ENCODE assay signal across 14 mouse cellular contexts in genomic region chr3:69469463-69470141, GRCm38 (mm10).
DNase-seq lines count a peak whose midpoint lies in the region; ATAC-seq and TF ChIP-seq lines count a peak whose summit lies in the region.
"Had no signal": no experiment of that assay in that cellular context is flagged by ENCODE, and none has a peak within 500 bp of the region (broad histone marks: within the 10 kb centered on the region; RNA-seq: fewer than 3 reads in every experiment).

No protein-coding gene starts in this region.

- peaks cover 43% of the 10 kb centered on the region for H3K4me1 ChIP-seq in heart, embryonic 13.5 days
- H3K4me1 ChIP-seq in G1E (ENCODE audit: insufficient read depth, low read depth, low read length): peaks cover 43% of the 10 kb centered on the region
- H3K4me1 ChIP-seq in embryonic facial prominence, embryonic 14.5 days (ENCODE audit: control insufficient read depth, insufficient read depth, low read length): peaks cover 31% of the 10 kb centered on the region
- peaks cover 11 to 16% of the 10 kb centered on the region in 2 experiments for H3K4me1 ChIP-seq in liver, embryonic 14.5 days (replicated peaks; ENCODE audit: control insufficient read depth in 2 of 2, insufficient read depth in 2 of 2, low read length in 1 of 2)
- H3K4me1 ChIP-seq in kidney, embryonic 16.5 days (ENCODE audit: insufficient read depth, low read length): no peaks in the 10 kb centered on the region
- H3K4me1 ChIP-seq: kidney, embryonic 15.5 days had no signal

- no peak for DNase-seq in heart, adult 9 months (ENCODE audit: low spot score in 2 of 2)
- DNase-seq in G1E (ENCODE audit: low spot score): peak; percentile 40
- peak; percentile 80 for DNase-seq in embryonic facial prominence, embryonic 14.5 days (ENCODE audit: low spot score)
- peak; percentile 58 to 64 (median 58) for DNase-seq in liver, embryonic 14.5 days (ENCODE audit: low read depth in 3 of 3, low spot score in 3 of 3)
- no peak for DNase-seq in cerebellum, adult 18-20 months
- DNase-seq in right cerebral cortex, postnatal 4 days: no peak
- DNase-seq: cerebellum, adult 11-12 months; lung, postnatal 10 days; thymus, adult 18-20 months had no signal

- no peak overlapping the region for H3K4me3 ChIP-seq in heart, embryonic 13.5 days
- H3K4me3 ChIP-seq in G1E (ENCODE audit: low read depth, low read length): no peak overlapping the region; the same call in 1 of the 2 replicates
- H3K4me3 ChIP-seq in embryonic facial prominence, embryonic 14.5 days (ENCODE audit: low read depth, low read length): no peak overlapping the region
- no peak overlapping the region for H3K4me3 ChIP-seq in liver, embryonic 14.5 days (ENCODE audit: insufficient read depth in 1 of 2, low read depth in 2 of 2, low read length in 2 of 2)
- H3K4me3 ChIP-seq in kidney, embryonic 16.5 days (ENCODE audit: low read length): no peak overlapping the region
- H3K4me3 ChIP-seq: erythroblast, embryonic 14.5 days; kidney, embryonic 15.5 days; neural tube, embryonic 12.5 days had no signal

- no peak for ATAC-seq in heart, embryonic 13.5 days (ENCODE audit: extremely low read depth, insufficient number of reproducible peaks, low FRiP score, low TSS enrichment)
- ATAC-seq in G1E (ENCODE audit: extremely low read depth, insufficient number of reproducible peaks, low FRiP score, poor library complexity, severe bottlenecking): peak; percentile 85
- ATAC-seq in embryonic facial prominence, embryonic 14.5 days (ENCODE audit: low read depth): 0 out of 2 replicates have a peak, but pooled peaks have one; percentile 22
- ATAC-seq in liver, embryonic 14.5 days (ENCODE audit: insufficient read depth): peak; percentile 96
- no peak for ATAC-seq in kidney, embryonic 16.5 days (ENCODE audit: low FRiP score, low TSS enrichment)

- TF ChIP-seq CTCF in G1E (IDR thresholded peaks at IDR 0.05; ENCODE audit: low read depth, low read length): no peak
- TF ChIP-seq CTCF in liver, embryonic 14.5 days (IDR thresholded peaks at IDR 0.05; ENCODE audit: low read depth): no peak

- H3K9ac ChIP-seq in heart, embryonic 13.5 days: no peak overlapping the region
- H3K9ac ChIP-seq in embryonic facial prominence, embryonic 14.5 days (ENCODE audit: low read depth, low read length): no peak overlapping the region
- H3K9ac ChIP-seq in liver, embryonic 14.5 days (replicated peaks): no peak overlapping the region
- H3K9ac ChIP-seq in kidney, embryonic 16.5 days (replicated peaks; ENCODE audit: low read length): no peak overlapping the region
- H3K9ac ChIP-seq: kidney, embryonic 15.5 days; neural tube, embryonic 12.5 days had no signal

- 7% methylated on average over 5 of the region's 6 CpGs for WGBS in heart, embryonic 13.5 days
- WGBS in embryonic facial prominence, embryonic 14.5 days: 26% methylated on average over 5 of the region's 6 CpGs
- WGBS in liver, embryonic 14.5 days (ENCODE audit: insufficient replicate concordance): 11% methylated on average over 5 of the region's 6 CpGs
- WGBS in kidney, embryonic 16.5 days: 58% methylated on average over 4 of the region's 6 CpGs

- peak overlapping the region; percentile 39 for H3K27ac ChIP-seq in heart, embryonic 13.5 days (replicated peaks)
- H3K27ac ChIP-seq in embryonic facial prominence, embryonic 14.5 days (replicated peaks; ENCODE audit: low read depth, low read length): no peak overlapping the region
- no peak overlapping the region for H3K27ac ChIP-seq in liver, embryonic 14.5 days
- no peak overlapping the region for H3K27ac ChIP-seq in kidney, embryonic 16.5 days (ENCODE audit: low read length)
- H3K27ac ChIP-seq: kidney, embryonic 15.5 days; neural tube, embryonic 12.5 days had no signal

- H3K9me3 ChIP-seq in heart, embryonic 13.5 days: 0 out of 2 replicates have a peak, but pooled peaks cover 4% of the 10 kb centered on the region
- no peaks in the 10 kb centered on the region for H3K9me3 ChIP-seq in G1E (replicated peaks)
- peaks cover 4% of the 10 kb centered on the region; the same call in 1 of the 2 replicates for H3K9me3 ChIP-seq in embryonic facial prominence, embryonic 14.5 days (ENCODE audit: control insufficient read depth, low read length)
- no peaks in the 10 kb centered on the region for H3K9me3 ChIP-seq in liver, embryonic 14.5 days (ENCODE audit: control insufficient read depth, low read length)
- peaks cover 5% of the 10 kb centered on the region for H3K9me3 ChIP-seq in kidney, embryonic 16.5 days (ENCODE audit: low read length)
- H3K9me3 ChIP-seq: kidney, embryonic 15.5 days had no signal

- peak; percentile 75 for TF ChIP-seq EP300 in liver, embryonic 14.5 days (IDR thresholded peaks at IDR 0.05; ENCODE audit: low read depth)

- H3K4me2 ChIP-seq in heart, embryonic 13.5 days: peak overlapping the region; percentile 13; the same call in 1 of the 2 replicates
- no peak overlapping the region for H3K4me2 ChIP-seq in embryonic facial prominence, embryonic 14.5 days (ENCODE audit: low read depth, low read length)
- peak overlapping the region; percentile 47 for H3K4me2 ChIP-seq in liver, embryonic 14.5 days (ENCODE audit: low read depth)
- H3K4me2 ChIP-seq in kidney, embryonic 16.5 days (replicated peaks; ENCODE audit: low read depth, low read length): no peak overlapping the region
- H3K4me2 ChIP-seq: kidney, embryonic 15.5 days; neural tube, embryonic 12.5 days had no signal

- H3K36me3 ChIP-seq in heart, embryonic 13.5 days: no peaks in the 10 kb centered on the region
- no peaks in the 10 kb centered on the region for H3K36me3 ChIP-seq in G1E (replicated peaks)
- H3K36me3 ChIP-seq in embryonic facial prominence, embryonic 14.5 days (ENCODE audit: control insufficient read depth, insufficient read depth, low read length): no peaks in the 10 kb centered on the region
- no peaks in the 10 kb centered on the region for H3K36me3 ChIP-seq in liver, embryonic 14.5 days (replicated peaks; ENCODE audit: control insufficient read depth, insufficient read depth, low read depth)
- no peaks in the 10 kb centered on the region for H3K36me3 ChIP-seq in kidney, embryonic 16.5 days (ENCODE audit: insufficient read depth, low read length)
- H3K36me3 ChIP-seq: kidney, embryonic 15.5 days; neural tube, embryonic 12.5 days had no signal

- no peaks in the 10 kb centered on the region for H3K27me3 ChIP-seq in heart, embryonic 13.5 days (replicated peaks)
- no peaks in the 10 kb centered on the region for H3K27me3 ChIP-seq in G1E (ENCODE audit: insufficient read depth, low read length)
- peaks cover 4% of the 10 kb centered on the region for H3K27me3 ChIP-seq in embryonic facial prominence, embryonic 14.5 days (replicated peaks; ENCODE audit: control insufficient read depth, insufficient read depth, low read length)
- no peaks in the 10 kb centered on the region for H3K27me3 ChIP-seq in liver, embryonic 14.5 days (ENCODE audit: control insufficient read depth, insufficient read depth, low read length)
- no peaks in the 10 kb centered on the region for H3K27me3 ChIP-seq in kidney, embryonic 16.5 days (ENCODE audit: insufficient read depth, low read length)
- H3K27me3 ChIP-seq: kidney, embryonic 15.5 days; neural tube, embryonic 12.5 days had no signal

Comparison
In these comparisons a context has a peak if more than half of its experiments do, and no peak if none do; other contexts are left out.
1. ATAC-seq: peak in G1E (single experiment), embryonic facial prominence, embryonic 14.5 days (single experiment) and liver, embryonic 14.5 days (single experiment); none in heart, embryonic 13.5 days (single experiment) and kidney, embryonic 16.5 days (single experiment).
2. H3K4me2 ChIP-seq: peak in heart, embryonic 13.5 days (single experiment) and liver, embryonic 14.5 days (single experiment); none in embryonic facial prominence, embryonic 14.5 days (single experiment) and kidney, embryonic 16.5 days (single experiment).
3. DNase-seq: peak in G1E (single experiment), embryonic facial prominence, embryonic 14.5 days (single experiment) and liver, embryonic 14.5 days (3 of 3); none in heart, adult 9 months (0 of 2), cerebellum, adult 18-20 months (0 of 2) and right cerebral cortex, postnatal 4 days (single experiment).